Mouse (Mus musculus): Measurements from ENCODE around the gene Olfr214. TPM values are rescaled to one million over a fixed set of nuclear protein-coding genes. Genes with fewer than 3 reads are reported as not detected.
"Not testable (repeated sequence)": the region's sequence is repeated elsewhere in the genome, so short reads cannot be mapped to it uniquely, and the experiment has no call there.

Gene Olfr214
- not detected in 2 replicates for polyA plus RNA-seq (2015; fragmentation: Nextera tagmentation; extraction: Ambion mirVana)

DNA sequence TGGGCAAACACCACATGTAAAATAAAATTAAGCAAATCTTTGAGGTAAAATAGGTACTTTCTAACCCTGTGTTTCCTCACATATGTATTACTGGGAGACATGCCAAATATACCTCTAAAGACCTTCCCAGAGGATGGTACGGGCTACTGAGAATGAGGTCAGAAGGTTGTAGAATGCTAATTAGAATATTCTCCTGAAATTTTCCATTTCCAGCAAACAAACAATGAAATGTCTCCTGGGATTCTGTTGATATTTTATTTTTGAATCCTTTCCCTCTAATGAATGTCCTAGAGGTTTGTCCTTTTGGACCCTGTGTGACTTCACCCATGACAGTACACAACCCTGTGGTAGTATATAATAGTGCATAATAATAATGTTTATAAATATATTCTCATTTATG is at the start of gene Olfr214:
Olfr214 (plus strand) TSS at position 301 of the 400 bp plus-strand sequence.
- no peaks in the 10 kb centered on the region for H3K36me3 ChIP-seq (ENCODE audit: insufficient read depth, low read length)
- H3K27ac ChIP-seq (ENCODE audit: low read length) = no peak within 1 kb of the TSS
- no peak for TF ChIP-seq CTCF (IDR thresholded peaks at IDR 0.05)
- TF ChIP-seq EP300 (IDR thresholded peaks at IDR 0.05) = no peak
- H3K4me2 ChIP-seq (replicated peaks; ENCODE audit: low read depth, low read length) = no peak within 1 kb of the TSS
- H3K9me3 ChIP-seq (ENCODE audit: low read length) = no peaks in the 10 kb centered on the region
- H3K27me3 ChIP-seq (replicated peaks; ENCODE audit: insufficient read depth, low read length) = no peaks in the 10 kb centered on the region
- no peak for DNase-seq (ENCODE audit: low spot score)
- H3K4me3 ChIP-seq (ENCODE audit: low read depth, low read length) = no peak within 1 kb of the TSS
- no peak within 1 kb of the TSS for H3K9ac ChIP-seq (replicated peaks; ENCODE audit: low read depth)
- WGBS = 61% methylated on average over 1 of the region's 1 CpGs
- ATAC-seq = no peak
- H3K4me1 ChIP-seq (ENCODE audit: insufficient read depth, low read depth, low read length) = no peaks in the 10 kb centered on the region

DNA sequence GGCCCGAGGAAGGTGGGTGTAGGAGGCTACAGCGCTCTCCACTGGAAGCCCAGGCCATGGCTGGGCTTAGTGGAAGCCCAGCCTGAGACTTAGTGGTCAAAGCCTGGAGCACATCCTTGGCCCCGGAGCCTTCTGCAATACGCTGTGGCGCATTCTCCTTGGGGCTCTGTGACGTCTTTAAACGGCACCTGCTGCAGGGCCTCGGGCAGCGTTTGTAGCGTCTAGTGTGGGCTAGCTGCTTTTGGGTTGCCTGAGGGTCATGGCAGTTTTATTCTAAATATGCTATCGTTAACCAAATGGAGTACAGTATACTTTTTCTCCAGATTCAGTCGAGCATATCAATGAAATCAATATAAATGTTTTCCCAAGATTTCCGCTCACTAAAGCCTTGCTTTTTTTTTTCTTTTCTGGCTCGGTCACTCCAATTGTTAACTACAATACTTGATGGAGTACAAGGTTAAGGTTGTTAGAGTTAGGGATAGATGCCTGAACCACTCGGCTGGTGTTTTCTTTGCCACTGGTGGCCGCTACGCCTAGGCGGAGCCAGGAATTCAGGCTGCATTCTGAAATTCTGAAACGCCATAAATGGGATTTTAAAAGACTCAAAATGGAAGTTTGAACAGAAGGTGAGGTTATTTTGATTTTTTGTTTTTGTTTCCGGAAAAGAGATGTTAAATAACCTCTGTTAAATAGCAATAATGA is 47.6 kb upstream of the Olfr214 start, which contains the start of gene Olfr212:
Olfr212 (plus strand) TSS at position 215 of the 702 bp plus-strand sequence.
- not testable (repeated sequence) for ATAC-seq; H3K9ac ChIP-seq (replicated peaks; ENCODE audit: low read depth); H3K27me3 ChIP-seq (replicated peaks; ENCODE audit: insufficient read depth, low read length); H3K4me3 ChIP-seq (ENCODE audit: low read depth, low read length); H3K4me1 ChIP-seq (ENCODE audit: insufficient read depth, low read depth, low read length); DNase-seq (ENCODE audit: low spot score); H3K9me3 ChIP-seq (ENCODE audit: low read length); H3K4me2 ChIP-seq (replicated peaks; ENCODE audit: low read depth, low read length); H3K36me3 ChIP-seq (ENCODE audit: insufficient read depth, low read length); H3K27ac ChIP-seq (ENCODE audit: low read length)
- 89% methylated on average over 19 of the region's 20 CpGs for WGBS

DNA sequence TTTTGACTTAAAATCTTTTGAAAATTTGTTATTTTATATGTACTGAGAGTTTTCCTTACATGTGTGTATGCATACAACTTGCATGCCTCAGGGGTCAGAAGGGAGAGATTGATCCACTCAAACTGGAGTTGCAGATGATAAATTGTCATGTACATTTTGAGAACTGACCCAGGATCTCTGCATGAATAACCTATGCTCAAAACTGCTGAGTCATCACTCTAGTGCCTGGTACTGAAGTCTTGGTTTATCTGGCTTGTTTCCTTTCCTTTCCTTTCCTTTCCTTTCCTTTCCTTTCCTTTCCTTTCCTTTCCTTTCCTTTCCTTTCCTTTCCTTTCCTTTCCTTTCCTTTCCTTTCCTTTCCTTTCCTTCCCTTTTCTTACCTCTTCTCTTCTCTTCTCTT is 39.2 kb upstream of the Olfr214 start:
- Histone ChIP-seq H3K27ac (ENCODE audit: low read length) (no peak overlapping the region), H3K9ac (replicated peaks; ENCODE audit: low read depth) (no peak overlapping the region), H3K4me3 (ENCODE audit: low read depth, low read length) (no peak overlapping the region), H3K4me2 (replicated peaks; ENCODE audit: low read depth, low read length) (no peak overlapping the region), H3K27me3 (replicated peaks; ENCODE audit: insufficient read depth, low read length) (no peaks in the 10 kb centered on the region), H3K36me3 (ENCODE audit: insufficient read depth, low read length) (no peaks in the 10 kb centered on the region), H3K4me1 (ENCODE audit: insufficient read depth, low read depth, low read length) (no peaks in the 10 kb centered on the region), H3K9me3 (ENCODE audit: low read length) (no peaks in the 10 kb centered on the region)
- no peak for TF ChIP-seq CTCF (IDR thresholded peaks at IDR 0.05)
- no peak for TF ChIP-seq EP300 (IDR thresholded peaks at IDR 0.05)
- DNase-seq (ENCODE audit: low spot score) = no peak
- ATAC-seq = no peak

DNA sequence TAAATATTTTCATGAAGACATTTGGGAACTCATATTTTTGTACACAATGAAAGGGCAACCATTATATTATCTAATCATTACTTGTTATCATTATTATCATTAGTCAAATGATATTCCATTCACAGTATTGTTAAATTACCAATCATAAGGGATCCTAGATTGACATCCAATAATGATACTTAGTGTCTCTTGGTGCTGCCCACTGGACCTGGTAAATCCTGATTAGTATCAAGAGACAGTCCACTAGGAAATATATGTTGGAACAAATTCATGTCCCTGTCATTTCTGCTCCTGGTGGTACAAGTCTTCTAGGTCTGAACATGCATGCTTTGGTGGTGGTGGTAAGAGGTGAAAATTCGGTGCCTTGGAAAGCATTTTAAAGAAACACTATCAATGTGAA is 15.9 kb upstream of the Olfr214 start, which contains the start of gene Olfr213:
Olfr213 (plus strand) TSS at position 301 of the 400 bp plus-strand sequence.
- 90% methylated on average over 1 of the region's 1 CpGs for WGBS
- no peak for DNase-seq (ENCODE audit: low spot score)
- ATAC-seq = no peak
- H3K27me3 ChIP-seq (replicated peaks; ENCODE audit: insufficient read depth, low read length) = no peaks in the 10 kb centered on the region
- H3K4me2 ChIP-seq (replicated peaks; ENCODE audit: low read depth, low read length) = no peak within 1 kb of the TSS
- H3K9ac ChIP-seq (replicated peaks; ENCODE audit: low read depth) = no peak within 1 kb of the TSS
- no peak within 1 kb of the TSS for H3K4me3 ChIP-seq (ENCODE audit: low read depth, low read length)
- no peak within 1 kb of the TSS for H3K27ac ChIP-seq (ENCODE audit: low read length)
- H3K36me3 ChIP-seq (ENCODE audit: insufficient read depth, low read length) = no peaks in the 10 kb centered on the region
- TF ChIP-seq CTCF (IDR thresholded peaks at IDR 0.05) (no peak), EP300 (IDR thresholded peaks at IDR 0.05) (no peak)
- no peaks in the 10 kb centered on the region for H3K4me1 ChIP-seq (ENCODE audit: insufficient read depth, low read depth, low read length)
- no peaks in the 10 kb centered on the region for H3K9me3 ChIP-seq (ENCODE audit: low read length)

DNA sequence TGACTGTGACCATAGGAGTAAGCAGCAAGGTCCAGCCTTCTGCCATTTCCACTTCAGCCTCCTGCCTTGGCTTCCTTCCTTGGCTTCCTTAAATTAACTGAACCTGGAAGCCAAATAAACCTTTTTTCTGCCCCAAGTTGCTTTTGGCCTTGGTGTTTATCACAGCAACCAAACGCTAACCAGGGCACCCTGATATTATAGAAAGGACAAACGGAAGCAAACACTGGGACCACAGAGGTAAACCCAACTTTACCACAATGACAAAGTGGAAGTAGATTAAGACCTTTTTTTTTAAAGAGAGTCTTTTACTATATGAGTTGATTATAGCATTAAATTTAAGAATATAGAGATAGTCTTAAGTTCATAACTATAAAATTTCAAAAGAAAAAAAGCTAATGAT is 11.5 kb upstream of the Olfr214 start:
- Histone ChIP-seq H3K4me1 (ENCODE audit: insufficient read depth, low read depth, low read length) (no peaks in the 10 kb centered on the region), H3K36me3 (ENCODE audit: insufficient read depth, low read length) (no peaks in the 10 kb centered on the region), H3K27ac (ENCODE audit: low read length) (no peak overlapping the region), H3K4me2 (replicated peaks; ENCODE audit: low read depth, low read length) (no peak overlapping the region), H3K9ac (replicated peaks; ENCODE audit: low read depth) (no peak overlapping the region), H3K9me3 (ENCODE audit: low read length) (no peaks in the 10 kb centered on the region), H3K27me3 (replicated peaks; ENCODE audit: insufficient read depth, low read length) (no peaks in the 10 kb centered on the region), H3K4me3 (ENCODE audit: low read depth, low read length) (no peak overlapping the region)
- 78% methylated on average over 2 of the region's 2 CpGs for WGBS
- DNase-seq (ENCODE audit: low spot score) = no peak
- TF ChIP-seq EP300 (IDR thresholded peaks at IDR 0.05) = no peak
- TF ChIP-seq CTCF (IDR thresholded peaks at IDR 0.05) = no peak
- ATAC-seq = no peak

DNA sequence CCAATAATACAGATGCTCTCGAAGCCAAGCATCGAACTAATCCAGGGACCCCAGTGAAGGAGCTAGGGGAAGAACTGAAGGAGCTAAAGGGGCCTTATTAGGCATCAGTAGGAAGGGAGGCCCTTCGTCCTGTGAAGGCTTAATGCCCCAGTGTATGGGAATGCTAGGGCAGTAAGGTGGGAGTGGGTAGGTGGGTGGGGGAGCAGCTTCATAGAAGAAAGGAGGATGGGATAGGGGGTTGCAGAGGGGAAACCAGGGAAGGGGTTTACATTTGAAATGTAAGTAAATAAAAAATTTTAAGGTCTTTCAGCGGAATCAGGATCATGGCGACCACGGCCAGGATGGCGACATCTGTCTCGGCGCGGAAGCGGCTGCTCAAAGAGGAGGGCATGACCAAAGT is 3.2 kb upstream of the Olfr214 start, which contains the start of gene Gm5580:
Gm5580 (plus strand) TSS at position 301 of the 400 bp plus-strand sequence.
- not testable (repeated sequence) for ATAC-seq; H3K4me1 ChIP-seq (ENCODE audit: insufficient read depth, low read depth, low read length); H3K27ac ChIP-seq (ENCODE audit: low read length); H3K36me3 ChIP-seq (ENCODE audit: insufficient read depth, low read length); H3K9ac ChIP-seq (replicated peaks; ENCODE audit: low read depth); H3K27me3 ChIP-seq (replicated peaks; ENCODE audit: insufficient read depth, low read length); DNase-seq (ENCODE audit: low spot score); H3K4me3 ChIP-seq (ENCODE audit: low read depth, low read length); H3K4me2 ChIP-seq (replicated peaks; ENCODE audit: low read depth, low read length); H3K9me3 ChIP-seq (ENCODE audit: low read length)
- WGBS = 92% methylated on average over 11 of the region's 11 CpGs

Measured in lung, postnatal 0 days (tissue).